Mouse (Mus musculus): ENCODE results near the gene Med28. TPM values are rescaled to one million over a fixed set of nuclear protein-coding genes. Genes with fewer than 3 reads are reported as not detected.

Med28 gene
- polyA plus RNA-seq, 1 experiment from 2014 or later, result 233 TPM

DNA sequence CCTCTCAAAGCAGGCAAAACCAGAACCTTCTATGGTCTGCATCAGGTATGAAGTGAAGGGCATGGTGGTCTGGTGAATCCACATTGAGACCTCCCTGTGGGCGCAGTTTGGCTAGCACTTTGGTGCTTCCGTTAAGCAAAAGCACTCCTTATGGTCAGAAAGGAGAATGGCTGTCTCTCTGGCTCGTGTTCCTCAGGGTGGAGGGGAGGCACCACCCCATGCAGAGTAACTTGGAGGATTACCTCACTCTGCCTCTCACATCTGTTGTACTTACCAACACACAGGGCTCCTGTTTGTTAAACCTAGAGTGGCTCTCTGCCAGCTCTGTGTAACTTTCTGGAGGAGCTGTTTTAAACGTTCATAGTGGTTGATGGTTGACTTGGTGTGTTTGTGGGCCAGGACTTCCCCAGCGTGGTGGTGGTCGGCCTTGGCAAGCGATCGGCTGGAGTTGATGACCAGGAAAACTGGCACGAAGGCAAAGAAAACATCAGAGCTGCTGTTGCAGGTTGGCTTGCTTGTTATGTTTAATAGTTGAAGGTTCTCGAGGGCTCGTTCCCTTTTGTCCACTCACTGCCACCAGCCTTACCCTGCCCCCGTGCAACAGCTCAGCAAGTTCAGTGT lies 23.0 kb upstream of the Med28 start:
- no peak for ATAC-seq
- Histone ChIP-seq H3K9me3 (ENCODE audit: control insufficient read depth, low read length) (no peaks in the 10 kb centered on the region), H3K27ac (ENCODE audit: low read length) (no peak overlapping the region), H3K27me3 (replicated peaks; ENCODE audit: control insufficient read depth, insufficient read depth, low read length) (no peaks in the 10 kb centered on the region), H3K4me2 (ENCODE audit: low read depth, low read length) (no peak overlapping the region), H3K4me3 (ENCODE audit: low read length) (no peak overlapping the region), H3K9ac (ENCODE audit: low read depth, low read length) (no peak overlapping the region), H3K36me3 (ENCODE audit: control insufficient read depth, insufficient read depth, low read length) (peaks cover 12% of the 10 kb centered on the region), H3K4me1 (ENCODE audit: control insufficient read depth, insufficient read depth, low read length) (peaks cover 13% of the 10 kb centered on the region)
- WGBS, result 90% methylated on average over 12 of the region's 12 CpGs

DNA sequence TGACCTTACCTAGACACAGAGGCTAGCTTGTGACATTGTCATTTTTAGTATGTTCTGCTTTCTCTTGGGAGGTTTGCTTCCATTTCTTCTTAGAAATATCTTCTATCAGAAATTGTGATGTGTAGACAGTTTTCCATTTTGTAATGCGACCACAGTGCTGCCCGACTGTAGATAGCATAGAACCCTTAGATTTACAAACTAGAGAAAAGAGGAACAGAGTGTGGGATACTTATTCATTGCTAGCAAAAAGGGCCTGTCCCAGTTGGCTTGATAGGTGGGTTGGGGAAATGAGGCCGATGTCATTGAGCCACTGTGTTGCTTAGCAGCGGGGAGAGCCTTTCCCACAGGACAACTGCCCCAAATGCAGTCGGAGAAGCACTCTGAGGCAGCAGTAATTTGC lies 22.5 kb upstream of the Med28 start:
- H3K36me3 ChIP-seq (ENCODE audit: control insufficient read depth, insufficient read depth, low read length), result peaks cover 12% of the 10 kb centered on the region
- peaks cover 13% of the 10 kb centered on the region for H3K4me1 ChIP-seq (ENCODE audit: control insufficient read depth, insufficient read depth, low read length)
- no peak overlapping the region for H3K27ac ChIP-seq (ENCODE audit: low read length)
- H3K4me2 ChIP-seq (ENCODE audit: low read depth, low read length), result no peak overlapping the region
- H3K4me3 ChIP-seq (ENCODE audit: low read length), result no peak overlapping the region
- ATAC-seq, result no peak
- H3K9ac ChIP-seq (ENCODE audit: low read depth, low read length), result no peak overlapping the region
- H3K9me3 ChIP-seq (ENCODE audit: control insufficient read depth, low read length), result no peaks in the 10 kb centered on the region
- H3K27me3 ChIP-seq (replicated peaks; ENCODE audit: control insufficient read depth, insufficient read depth, low read length), result no peaks in the 10 kb centered on the region
- WGBS, result 86% methylated on average over 5 of the region's 5 CpGs

DNA sequence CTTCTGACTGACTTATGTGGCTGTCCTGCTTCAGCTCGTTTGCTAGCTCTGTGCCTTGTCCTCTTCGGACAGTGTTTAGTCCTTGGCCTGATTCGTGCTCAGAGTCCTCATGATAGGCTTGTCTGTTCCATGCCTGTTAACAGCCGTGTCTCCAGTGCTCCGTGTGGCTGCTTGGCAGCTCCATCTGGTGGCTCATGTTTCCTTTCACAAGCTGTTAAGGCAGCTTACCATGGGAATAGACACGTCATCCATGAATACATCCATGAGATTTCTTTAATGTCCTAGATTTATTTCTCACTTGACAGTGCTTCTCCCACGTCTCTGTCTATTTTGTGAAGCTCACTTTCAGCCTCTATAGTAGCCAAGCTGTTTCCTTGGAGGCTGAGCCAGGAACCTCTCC lies 10.0 kb upstream of the Med28 start:
- peaks cover 22% of the 10 kb centered on the region for H3K36me3 ChIP-seq (ENCODE audit: control insufficient read depth, insufficient read depth, low read length)
- H3K9ac ChIP-seq (ENCODE audit: low read depth, low read length), result no peak overlapping the region
- 86% methylated on average over 7 of the region's 7 CpGs for WGBS
- no peak for ATAC-seq
- no peaks in the 10 kb centered on the region for H3K27me3 ChIP-seq (replicated peaks; ENCODE audit: control insufficient read depth, insufficient read depth, low read length)
- no peak overlapping the region for H3K4me3 ChIP-seq (ENCODE audit: low read length)
- no peak overlapping the region for H3K27ac ChIP-seq (ENCODE audit: low read length)
- H3K4me2 ChIP-seq (ENCODE audit: low read depth, low read length), result no peak overlapping the region
- no peaks in the 10 kb centered on the region for H3K9me3 ChIP-seq (ENCODE audit: control insufficient read depth, low read length)
- H3K4me1 ChIP-seq (ENCODE audit: control insufficient read depth, insufficient read depth, low read length), result no peaks in the 10 kb centered on the region

DNA sequence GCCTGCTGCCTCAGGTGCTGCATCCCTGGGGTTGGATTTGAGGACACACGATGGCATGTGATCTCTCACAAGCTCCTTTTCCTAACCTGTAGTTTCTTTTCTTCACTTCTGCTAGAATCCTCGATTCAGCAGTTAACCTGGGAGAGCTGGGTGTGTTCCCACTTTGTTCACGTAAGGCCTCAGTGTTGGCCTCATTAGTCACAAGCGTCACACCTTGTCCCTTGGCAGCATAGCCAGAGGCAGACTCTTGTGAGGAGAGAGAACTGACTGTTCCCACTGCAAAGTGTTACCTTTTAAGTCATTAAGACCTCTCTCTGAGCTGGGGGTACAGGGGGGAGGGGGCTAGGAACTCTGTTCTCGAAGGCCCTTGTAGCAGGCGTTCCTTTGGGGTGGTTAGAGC lies 7.1 kb upstream of the Med28 start:
- peaks cover 6% of the 10 kb centered on the region; the same call in 1 of the 2 replicates for H3K36me3 ChIP-seq (ENCODE audit: control insufficient read depth, insufficient read depth, low read length)
- no peak for ATAC-seq

GRCm38 (mm10) chr5:45513511-45513910 lies 6.5 kb upstream of the Med28 start:
- H3K9ac ChIP-seq (ENCODE audit: low read depth, low read length), result no peak overlapping the region
- H3K9me3 ChIP-seq (ENCODE audit: control insufficient read depth, low read length), result no peaks in the 10 kb centered on the region
- no peak for ATAC-seq
- H3K27ac ChIP-seq (ENCODE audit: low read length), result no peak overlapping the region
- no peak overlapping the region for H3K4me2 ChIP-seq (ENCODE audit: low read depth, low read length)
- no peak overlapping the region for H3K4me3 ChIP-seq (ENCODE audit: low read length)
- H3K36me3 ChIP-seq (ENCODE audit: control insufficient read depth, insufficient read depth, low read length), result peaks cover 5% of the 10 kb centered on the region; the same call in 1 of the 2 replicates
- H3K27me3 ChIP-seq (replicated peaks; ENCODE audit: control insufficient read depth, insufficient read depth, low read length), result no peaks in the 10 kb centered on the region
- no peaks in the 10 kb centered on the region for H3K4me1 ChIP-seq (ENCODE audit: control insufficient read depth, insufficient read depth, low read length)
- WGBS, result 98% methylated on average over 2 of the region's 2 CpGs

More for the DNA sequence above, 7.1 kb upstream of the Med28 start:
- 87% methylated on average over 6 of the region's 6 CpGs for WGBS
- no peak overlapping the region for H3K27ac ChIP-seq (ENCODE audit: low read length)
- no peak overlapping the region for H3K9ac ChIP-seq (ENCODE audit: low read depth, low read length)
- no peaks in the 10 kb centered on the region for H3K27me3 ChIP-seq (replicated peaks; ENCODE audit: control insufficient read depth, insufficient read depth, low read length)
- no peaks in the 10 kb centered on the region for H3K9me3 ChIP-seq (ENCODE audit: control insufficient read depth, low read length)
- no peaks in the 10 kb centered on the region for H3K4me1 ChIP-seq (ENCODE audit: control insufficient read depth, insufficient read depth, low read length)
- H3K4me2 ChIP-seq (ENCODE audit: low read depth, low read length), result no peak overlapping the region
- H3K4me3 ChIP-seq (ENCODE audit: low read length), result no peak overlapping the region

DNA sequence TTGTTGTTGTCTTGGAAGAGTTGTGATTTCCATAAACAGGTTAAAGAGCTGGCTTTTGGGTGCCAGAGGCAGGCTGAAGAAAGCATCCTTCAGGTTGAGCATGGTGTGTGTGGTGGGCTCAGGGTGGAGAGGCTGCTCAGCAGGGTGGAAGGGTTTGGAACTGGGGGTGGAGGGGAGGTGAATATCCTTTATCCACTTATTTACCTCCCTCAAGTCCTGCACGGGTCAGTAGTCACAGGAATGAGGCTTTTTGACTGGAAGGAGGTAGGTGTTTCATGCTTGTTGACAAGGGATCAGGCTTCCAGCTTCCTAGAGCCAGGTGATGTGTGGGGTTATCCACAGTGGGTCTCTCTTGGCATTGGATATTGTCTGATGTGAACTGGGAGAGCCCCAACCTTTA lies 5.4 kb upstream of the Med28 start:
- peaks cover 5% of the 10 kb centered on the region; the same call in 1 of the 2 replicates for H3K36me3 ChIP-seq (ENCODE audit: control insufficient read depth, insufficient read depth, low read length)
- H3K4me1 ChIP-seq (ENCODE audit: control insufficient read depth, insufficient read depth, low read length), result no peaks in the 10 kb centered on the region
- no peak for ATAC-seq
- no peak overlapping the region for H3K9ac ChIP-seq (ENCODE audit: low read depth, low read length)
- H3K27me3 ChIP-seq (replicated peaks; ENCODE audit: control insufficient read depth, insufficient read depth, low read length), result no peaks in the 10 kb centered on the region
- no peak overlapping the region for H3K4me2 ChIP-seq (ENCODE audit: low read depth, low read length)
- H3K4me3 ChIP-seq (ENCODE audit: low read length), result no peak overlapping the region
- H3K9me3 ChIP-seq (ENCODE audit: control insufficient read depth, low read length), result no peaks in the 10 kb centered on the region
- no peak overlapping the region for H3K27ac ChIP-seq (ENCODE audit: low read length)
- WGBS, result 67% methylated on average over 1 of the region's 1 CpGs

- H3K9me3 ChIP-seq (ENCODE audit: control insufficient read depth, low read length), result no peaks in the 10 kb centered on the region
- no peak for ATAC-seq
- H3K36me3 ChIP-seq (ENCODE audit: control insufficient read depth, insufficient read depth, low read length), result peaks cover 5% of the 10 kb centered on the region; the same call in 1 of the 2 replicates
- no peaks in the 10 kb centered on the region for H3K27me3 ChIP-seq (replicated peaks; ENCODE audit: control insufficient read depth, insufficient read depth, low read length)
- 92% methylated on average over 10 of the region's 10 CpGs for WGBS
- no peak overlapping the region for H3K9ac ChIP-seq (ENCODE audit: low read depth, low read length)
- no peak overlapping the region for H3K27ac ChIP-seq (ENCODE audit: low read length)
- no peaks in the 10 kb centered on the region for H3K4me1 ChIP-seq (ENCODE audit: control insufficient read depth, insufficient read depth, low read length)
- H3K4me3 ChIP-seq (ENCODE audit: low read length), result no peak overlapping the region
- H3K4me2 ChIP-seq (ENCODE audit: low read depth, low read length), result no peak overlapping the region
Measured at GRCm38 (mm10) chr5:45515151-45515743, 4.8 kb upstream of the Med28 start.

DNA sequence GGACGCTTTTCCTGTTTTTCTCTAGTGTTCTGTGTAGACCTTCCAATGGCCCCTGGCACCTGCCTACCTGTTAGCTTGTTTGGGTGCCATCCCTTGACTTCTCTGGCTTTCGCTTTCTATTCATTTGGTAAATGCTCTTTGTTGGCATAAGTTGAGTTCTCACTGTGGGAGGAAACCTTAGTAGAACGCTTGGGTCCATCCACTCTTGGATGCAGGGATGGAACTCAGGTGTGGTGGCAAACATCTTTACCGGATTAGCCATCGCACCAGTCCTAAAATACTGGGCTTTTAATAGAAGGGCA lies 731 bp downstream of the Med28 start:
- H3K36me3 ChIP-seq (ENCODE audit: control insufficient read depth, insufficient read depth, low read length), result peaks cover 9% of the 10 kb centered on the region; the same call in 1 of the 2 replicates
- peak overlapping the region; percentile 97 for H3K9ac ChIP-seq (ENCODE audit: low read depth, low read length)
- peak overlapping the region; percentile 99 for H3K4me3 ChIP-seq (ENCODE audit: low read length)
- H3K9me3 ChIP-seq (ENCODE audit: control insufficient read depth, low read length), result no peaks in the 10 kb centered on the region
- H3K27ac ChIP-seq (ENCODE audit: low read length), result no peak overlapping the region
- ATAC-seq, result no peak
- WGBS, result under 1% methylated on average over 5 of the region's 5 CpGs
- peak overlapping the region; percentile 92 for H3K4me2 ChIP-seq (ENCODE audit: low read depth, low read length)
- peaks cover 8% of the 10 kb centered on the region for H3K4me1 ChIP-seq (ENCODE audit: control insufficient read depth, insufficient read depth, low read length)
- no peaks in the 10 kb centered on the region for H3K27me3 ChIP-seq (replicated peaks; ENCODE audit: control insufficient read depth, insufficient read depth, low read length)

- H3K4me1 ChIP-seq (ENCODE audit: control insufficient read depth, insufficient read depth, low read length), result peaks cover 8% of the 10 kb centered on the region
- no peaks in the 10 kb centered on the region for H3K27me3 ChIP-seq (replicated peaks; ENCODE audit: control insufficient read depth, insufficient read depth, low read length)
- H3K36me3 ChIP-seq (ENCODE audit: control insufficient read depth, insufficient read depth, low read length), result peaks cover 9% of the 10 kb centered on the region; the same call in 1 of the 2 replicates
- H3K4me2 ChIP-seq (ENCODE audit: low read depth, low read length), result peak overlapping the region; percentile 92; the same call in 1 of the 2 replicates
- no peak for ATAC-seq
- H3K9me3 ChIP-seq (ENCODE audit: control insufficient read depth, low read length), result no peaks in the 10 kb centered on the region
- WGBS, result 88% methylated on average over 6 of the region's 6 CpGs
- no peak overlapping the region for H3K9ac ChIP-seq (ENCODE audit: low read depth, low read length)
- peak overlapping the region; percentile 99 for H3K4me3 ChIP-seq (ENCODE audit: low read length)
- no peak overlapping the region for H3K27ac ChIP-seq (ENCODE audit: low read length)
Measured at GRCm38 (mm10) chr5:45521601-45522000, 1.6 kb downstream of the Med28 start.

DNA sequence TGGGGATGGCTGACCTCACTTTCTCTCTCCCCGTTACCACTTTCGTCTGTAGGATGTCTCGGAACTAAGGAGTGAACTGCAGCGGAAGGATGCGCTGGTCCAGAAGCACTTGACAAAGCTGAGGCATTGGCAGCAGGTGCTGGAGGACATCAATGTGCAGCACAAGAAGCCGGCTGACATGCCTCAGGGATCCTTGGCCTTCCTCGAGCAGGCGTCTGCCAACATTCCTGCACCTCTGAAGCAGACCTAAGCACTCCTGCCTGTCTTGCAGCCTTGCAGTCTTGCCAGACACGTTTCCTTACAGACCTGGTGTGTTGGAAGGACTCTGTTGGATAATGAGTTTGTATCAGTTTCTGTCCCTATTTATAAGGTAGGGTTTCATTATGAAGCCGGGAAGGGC lies 5.1 kb downstream of the Med28 start:
- ATAC-seq, result no peak
- Histone ChIP-seq H3K4me2 (ENCODE audit: low read depth, low read length) (no peak overlapping the region), H3K27me3 (replicated peaks; ENCODE audit: control insufficient read depth, insufficient read depth, low read length) (no peaks in the 10 kb centered on the region), H3K36me3 (ENCODE audit: control insufficient read depth, insufficient read depth, low read length) (peaks cover 13% of the 10 kb centered on the region; the same call in 1 of the 2 replicates), H3K9ac (ENCODE audit: low read depth, low read length) (no peak overlapping the region), H3K4me3 (ENCODE audit: low read length) (no peak overlapping the region), H3K9me3 (ENCODE audit: control insufficient read depth, low read length) (no peaks in the 10 kb centered on the region), H3K4me1 (ENCODE audit: control insufficient read depth, insufficient read depth, low read length) (peaks cover 8% of the 10 kb centered on the region), H3K27ac (ENCODE audit: low read length) (no peak overlapping the region)
- WGBS, result 94% methylated on average over 10 of the region's 10 CpGs

All from intestine, embryonic 16.5 days (tissue).